Mouse (Mus musculus) limb, embryonic 14.5 days (tissue): ENCODE data around the gene Mmd2. TPM values are rescaled to one million over a fixed set of nuclear protein-coding genes. Genes with fewer than 3 reads are reported as not detected.

Source experiments
- ATAC-seq: fragments of 200-750 bp; cut with Nextera tagmentation; 2 replicates; pipeline ENCODE4 v1.8.0; 2017; ENCODE audit warnings: low read depth, moderate number of reproducible peaks, moderate TSS enrichment; ENCODE audit not compliant: low FRiP score
- DNase-seq: peaks from one replicate; pipeline ENCODE4 v3.0.0-alpha.2; 2015; ENCODE audit warnings: low spot score
- H3K27ac ChIP-seq: fragments of 300-500 bp; sonication (generic); replicated peaks from 2 replicates; pipeline ENCODE4 v1.5.1; 2014; ENCODE audit warnings: low read depth, mild to moderate bottlenecking, low read length, moderate library complexity, mixed read lengths
- H3K27me3 ChIP-seq: fragments of 300-500 bp; sonication (generic); 2 replicates; pipeline ENCODE4 v1.6.1; 2014; ENCODE audit warnings: low read length, mixed read lengths; ENCODE audit not compliant: control insufficient read depth, insufficient read depth
- H3K36me3 ChIP-seq: fragments of 300-500 bp; sonication (generic); 2 replicates; pipeline ENCODE4 v1.6.1; 2014; ENCODE audit warnings: mild to moderate bottlenecking, low read length, moderate library complexity, mixed read lengths; ENCODE audit not compliant: control insufficient read depth, insufficient read depth
- H3K4me1 ChIP-seq: fragments of 300-500 bp; sonication (generic); 2 replicates; pipeline ENCODE4 v1.6.1; 2014; ENCODE audit warnings: antibody characterized with exemption, low read length, mixed read lengths; ENCODE audit not compliant: control insufficient read depth, insufficient read depth
- H3K4me2 ChIP-seq: fragments of 300-500 bp; sonication (generic); replicated peaks from 2 replicates; pipeline ENCODE4 v1.6.1; 2014; ENCODE audit warnings: low read depth, mild to moderate bottlenecking, low read length, moderate library complexity; ENCODE audit not compliant: severe bottlenecking
- H3K4me3 ChIP-seq: fragments of 300-500 bp; sonication (generic); replicated peaks from 2 replicates; pipeline ENCODE4 v1.5.1; 2014; ENCODE audit warnings: low read length
- H3K9ac ChIP-seq: fragments of 300-500 bp; sonication (generic); 2 replicates; pipeline ENCODE4 v1.6.1; 2014; ENCODE audit warnings: mild to moderate bottlenecking, low read depth, low read length, moderate library complexity; ENCODE audit not compliant: severe bottlenecking
- H3K9me3 ChIP-seq: fragments of 300-500 bp; sonication (generic); 2 replicates; pipeline ENCODE4 v1.6.1; 2016; ENCODE audit warnings: low read length; ENCODE audit not compliant: control insufficient read depth
- POLR2A ChIP-seq: fragments of 200-500 bp; IDR thresholded peaks from 2 replicates; pipeline ENCODE4 v1.8.0; 2012; ENCODE audit warnings: inconsistent platforms, mild to moderate bottlenecking, moderate library complexity, borderline replicate concordance; ENCODE audit not compliant: insufficient read depth, insufficient read length; ENCODE audit errors: extremely low read depth
- WGBS: fragments of 180-500 bp; shearing (Covaris S2); extraction: QIAGEN DNeasy Blood & Tissue Kit; methylation state at CpG from one replicate; pipeline ENCODE4 v1.1.7; 2014; 5-methylcytosine and 5-hydroxymethylcytosine counted together
- polyA plus RNA-seq, 2 experiments: library from polyadenylated mRNA; depleted of rRNA in 1 of 2; stranded (reverse) in 1 of 2; unstranded in 1 of 2; fragments of >200 nt; fragmentation: Nextera tagmentation in 1 of 2; extraction: Ambion mirVana in 1 of 2; gene quantifications; 2 replicates each; pipeline versions ENCODE4 v1.2.1 to v1.2.3; 2012 to 2014

Mmd2 gene
- polyA plus RNA-seq, 2 experiments = 1.2 to 2.0 TPM

GRCm38 (mm10) chr5:142546344-142546743 lies 62.3 kb downstream of the Mmd2 start:
- no peak for DNase-seq
- ATAC-seq = no peak
- Histone ChIP-seq H3K27ac (no peak overlapping the region), H3K27me3 (no peaks in the 10 kb centered on the region), H3K4me3 (no peak overlapping the region), H3K9me3 (no peaks in the 10 kb centered on the region), H3K9ac (no peak overlapping the region), H3K36me3 (no peaks in the 10 kb centered on the region), H3K4me1 (peaks cover 9% of the 10 kb centered on the region), H3K4me2 (no peak overlapping the region)
- 32% methylated on average over 5 of the region's 5 CpGs for WGBS
- TF ChIP-seq POLR2A = no peak

DNA sequence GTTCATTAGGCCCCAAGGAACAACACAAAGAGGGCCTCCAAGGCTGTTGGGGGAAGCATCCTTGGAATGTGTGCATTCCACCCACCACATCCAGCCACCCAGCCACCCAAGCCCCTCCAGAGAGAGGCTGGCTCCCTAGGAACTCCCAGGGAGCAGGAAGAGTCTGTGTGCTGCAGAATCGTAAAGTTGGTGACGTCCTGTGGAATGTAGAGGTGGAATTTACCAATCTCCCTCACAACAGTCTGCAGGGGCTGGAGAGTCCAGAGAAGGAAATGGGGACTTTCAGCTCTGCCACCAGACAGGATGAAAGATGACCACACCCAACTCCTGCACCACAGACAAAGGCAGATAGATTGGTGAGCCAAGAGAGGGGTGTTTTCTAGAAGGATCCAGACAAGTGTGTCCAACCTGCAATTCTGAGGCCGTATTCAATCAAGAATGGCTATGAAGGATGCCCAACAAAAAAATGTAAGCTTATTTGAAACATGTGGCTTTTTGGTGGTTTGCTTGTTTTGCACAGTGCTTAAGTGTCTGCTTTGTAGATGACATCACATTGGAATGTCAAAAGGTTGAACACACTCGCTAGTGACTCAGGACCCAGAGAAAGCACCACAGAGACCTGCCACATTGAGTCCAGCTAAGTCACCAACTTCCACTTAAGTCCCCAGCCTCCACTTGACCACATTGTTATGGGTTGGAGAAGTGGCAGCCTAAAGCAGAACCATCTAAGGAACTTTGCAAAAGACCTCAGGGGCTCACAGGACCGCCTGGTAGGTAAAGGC lies 63.4 kb downstream of the Mmd2 start:
- Histone ChIP-seq H3K4me3 (no peak overlapping the region), H3K4me2 (no peak overlapping the region), H3K9ac (no peak overlapping the region), H3K9me3 (no peaks in the 10 kb centered on the region), H3K27ac (no peak overlapping the region), H3K27me3 (no peaks in the 10 kb centered on the region), H3K4me1 (peaks cover 9% of the 10 kb centered on the region), H3K36me3 (no peaks in the 10 kb centered on the region)
- ATAC-seq (no peak), DNase-seq (no peak)
- no peak for TF ChIP-seq POLR2A
- 46% methylated on average over 5 of the region's 5 CpGs for WGBS

DNA sequence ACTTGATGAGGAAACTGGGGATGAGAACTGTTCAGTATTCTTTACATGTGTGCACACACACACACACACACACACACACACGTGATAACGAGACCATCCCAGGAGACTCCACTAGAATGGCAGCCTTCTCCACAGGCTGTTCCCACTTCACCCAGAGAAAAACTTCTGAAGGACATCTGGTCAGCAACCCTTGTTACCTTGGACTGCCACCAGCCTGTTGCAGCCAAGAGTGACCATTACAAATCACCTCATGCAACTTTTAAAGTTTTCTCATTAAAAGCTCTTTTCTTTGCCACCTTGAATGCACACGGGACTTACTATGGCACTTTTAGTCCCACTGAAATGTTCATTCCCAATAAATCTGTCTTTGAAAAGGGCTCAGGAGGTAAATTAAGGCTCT lies 71.3 kb downstream of the Mmd2 start:
- H3K9ac ChIP-seq = no peak overlapping the region
- no peak for TF ChIP-seq POLR2A
- no peaks in the 10 kb centered on the region for H3K27me3 ChIP-seq
- H3K4me1 ChIP-seq = no peaks in the 10 kb centered on the region
- H3K4me2 ChIP-seq = no peak overlapping the region
- H3K4me3 ChIP-seq = no peak overlapping the region
- no peak for DNase-seq
- no peak for ATAC-seq
- H3K9me3 ChIP-seq = no peaks in the 10 kb centered on the region
- H3K27ac ChIP-seq = no peak overlapping the region
- no peaks in the 10 kb centered on the region for H3K36me3 ChIP-seq
- 63% methylated on average over 3 of the region's 3 CpGs for WGBS

DNA sequence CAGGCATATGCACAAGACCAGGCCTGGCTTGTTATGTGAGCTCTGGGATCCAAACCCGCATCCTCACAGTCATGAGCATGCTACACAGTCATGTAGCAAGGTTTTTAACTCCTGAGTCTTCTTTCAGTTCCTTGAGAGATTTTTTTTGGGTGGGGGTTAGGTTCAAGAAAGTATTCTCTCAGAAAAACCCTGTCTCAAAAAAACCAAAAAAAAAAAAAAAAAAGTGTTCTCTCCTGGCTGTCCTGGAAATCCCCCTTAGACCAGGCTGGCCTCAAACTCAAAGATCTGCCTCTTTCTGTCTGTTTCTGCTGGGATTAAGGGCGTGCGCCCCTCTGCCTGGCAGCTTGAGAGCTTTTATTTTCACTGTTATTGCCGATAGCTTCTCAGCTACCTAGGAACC lies 73.2 kb downstream of the Mmd2 start:
- H3K36me3 ChIP-seq = no peaks in the 10 kb centered on the region
- no peak overlapping the region for H3K27ac ChIP-seq
- TF ChIP-seq POLR2A = no peak
- DNase-seq (no peak), ATAC-seq (no peak)
- 61% methylated on average over 4 of the region's 4 CpGs for WGBS
- H3K4me2 ChIP-seq = no peak overlapping the region
- no peaks in the 10 kb centered on the region for H3K27me3 ChIP-seq
- H3K4me1 ChIP-seq = no peaks in the 10 kb centered on the region
- no peak overlapping the region for H3K4me3 ChIP-seq
- no peak overlapping the region for H3K9ac ChIP-seq
- no peaks in the 10 kb centered on the region for H3K9me3 ChIP-seq

DNA sequence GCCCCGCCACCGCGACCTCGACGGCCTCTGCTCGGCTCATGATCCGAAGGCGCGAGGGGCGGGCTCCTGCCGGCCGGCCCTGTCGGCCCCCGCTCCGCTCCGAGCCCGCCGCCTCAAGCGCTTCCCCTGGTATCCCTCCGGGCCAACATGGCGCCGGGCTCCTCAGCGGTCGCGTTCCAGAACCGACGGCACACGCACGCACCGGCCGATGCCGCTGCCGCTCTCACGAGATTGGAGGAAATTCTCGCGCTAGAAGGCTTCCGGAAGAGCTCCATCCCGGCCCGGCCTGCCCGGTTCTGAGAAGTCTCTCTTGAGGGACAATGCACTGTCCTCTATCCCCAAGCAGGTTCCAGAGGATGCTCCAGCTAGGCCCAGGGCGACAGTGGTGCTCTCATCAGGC lies 78.7 kb downstream of the Mmd2 start, which contains the start of gene Papolb:
Papolb (minus strand) TSS at position 162 of the 400 bp plus-strand sequence.
- peak within 1 kb of the TSS; percentile 32 for H3K4me2 ChIP-seq
- ATAC-seq (no peak), DNase-seq (no peak)
- H3K4me1 ChIP-seq = no peaks in the 10 kb centered on the region
- TF ChIP-seq POLR2A = no peak
- H3K9ac ChIP-seq = no peak within 1 kb of the TSS
- no peaks in the 10 kb centered on the region for H3K36me3 ChIP-seq
- H3K27me3 ChIP-seq = peaks cover 6% of the 10 kb centered on the region; the same call in 1 of the 2 replicates
- WGBS = 33% methylated on average over 37 of the region's 41 CpGs
- peak within 1 kb of the TSS; percentile 20 for H3K4me3 ChIP-seq
- no peak within 1 kb of the TSS for H3K27ac ChIP-seq
- H3K9me3 ChIP-seq = no peaks in the 10 kb centered on the region
